Mouse (Mus musculus) lung, postnatal 0 days (tissue): ENCODE results near the gene Olfr221. TPM values are rescaled to one million over a fixed set of nuclear protein-coding genes. Genes with fewer than 3 reads are reported as not detected.

Experiments used
- ATAC-seq: fragments of 200-750 bp; cut with Nextera tagmentation; 2 replicates; pipeline ENCODE4 v1.8.0; 2017; ENCODE audit warnings: moderate library complexity
- DNase-seq: peaks from one replicate; pipeline ENCODE4 v3.0.0-alpha.2; 2016; ENCODE audit warnings: low spot score
- H3K27ac ChIP-seq: fragments of 300-500 bp; sonication (generic); 2 replicates; pipeline ENCODE4 v1.5.1; 2014; ENCODE audit warnings: antibody characterized with exemption, mild to moderate bottlenecking, low read length, mixed read lengths
- H3K27me3 ChIP-seq: fragments of 300-500 bp; sonication (generic); replicated peaks from 2 replicates; pipeline ENCODE4 v1.6.1; 2014; ENCODE audit warnings: low read length, mixed read lengths; ENCODE audit not compliant: insufficient read depth
- H3K36me3 ChIP-seq: fragments of 300-500 bp; sonication (generic); 2 replicates; pipeline ENCODE4 v1.6.1; 2014; ENCODE audit warnings: low read length, mixed read lengths; ENCODE audit not compliant: insufficient read depth
- H3K4me1 ChIP-seq: fragments of 300-500 bp; sonication (generic); 2 replicates; pipeline ENCODE4 v1.6.1; 2014; ENCODE audit warnings: antibody characterized with exemption, low read depth, low read length, mixed read lengths; ENCODE audit not compliant: insufficient read depth
- H3K4me2 ChIP-seq: fragments of 300-500 bp; sonication (generic); replicated peaks from 2 replicates; pipeline ENCODE4 v1.6.1; 2014; ENCODE audit warnings: low read depth, mild to moderate bottlenecking, low read length, moderate library complexity, mixed read lengths
- H3K4me3 ChIP-seq: fragments of 300-500 bp; sonication (generic); 2 replicates; pipeline ENCODE4 v1.5.1; 2014; ENCODE audit warnings: low read depth, low read length
- H3K9ac ChIP-seq: fragments of 300-500 bp; sonication (generic); replicated peaks from 2 replicates; pipeline ENCODE4 v1.6.1; 2014; ENCODE audit warnings: low read depth, mild to moderate bottlenecking
- H3K9me3 ChIP-seq: fragments of 300-500 bp; sonication (generic); 2 replicates; pipeline ENCODE4 v1.6.1; 2016; ENCODE audit warnings: low read length, mixed read lengths
- CTCF ChIP-seq: IDR thresholded peaks from 2 replicates; pipeline ENCODE4 v1.5.1; 2016; ENCODE audit warnings: antibody characterized with exemption, mild to moderate bottlenecking
- EP300 ChIP-seq: IDR thresholded peaks from 2 replicates; pipeline ENCODE4 v1.6.1; 2016; ENCODE audit warnings: antibody characterized with exemption, mild to moderate bottlenecking, control low read depth
- WGBS: fragments of 180-500 bp; shearing (Covaris S2); extraction: QIAGEN DNeasy Blood & Tissue Kit; methylation state at CpG from one replicate; pipeline ENCODE4 v1.1.7; 2014; 5-methylcytosine and 5-hydroxymethylcytosine counted together
- polyA plus RNA-seq: library from polyadenylated mRNA; unstranded; fragments of >200 nt; fragmentation: Nextera tagmentation; extraction: Ambion mirVana; gene quantifications from 2 replicates; pipeline ENCODE4 v1.2.1, GENCODE M21; 2015

The Olfr221 gene
- polyA plus RNA-seq, 1 experiment from 2014 or later: not detected

- H3K9ac ChIP-seq: no peak overlapping the region
- no peaks in the 10 kb centered on the region; the same call in 1 of the 2 replicates for H3K4me1 ChIP-seq
- TF ChIP-seq EP300: no peak
- WGBS: 82% methylated on average over 2 of the region's 2 CpGs
- H3K27me3 ChIP-seq: no peaks in the 10 kb centered on the region
- no peaks in the 10 kb centered on the region for H3K36me3 ChIP-seq
- H3K9me3 ChIP-seq: no peaks in the 10 kb centered on the region
- DNase-seq: no peak
- ATAC-seq: no peak
- no peak overlapping the region for H3K4me3 ChIP-seq
- 0 out of 2 replicates have a peak overlapping the region, but pooled peaks have one; percentile 2 for H3K27ac ChIP-seq
- no peak overlapping the region for H3K4me2 ChIP-seq
These were observed 18.1 kb downstream of the Olfr221 start for GRCm38 (mm10) chr14:52024133-52024532.

- 5% methylated on average over 23 of the region's 23 CpGs for WGBS
- Histone ChIP-seq H3K27me3 (no peaks in the 10 kb centered on the region), H3K4me3 (peak overlapping the region; percentile 35), H3K4me2 (peak overlapping the region; percentile 53), H3K27ac (peak overlapping the region; percentile 80), H3K9ac (no peak overlapping the region; the same call in 1 of the 2 replicates), H3K9me3 (no peaks in the 10 kb centered on the region), H3K36me3 (no peaks in the 10 kb centered on the region), H3K4me1 (no peaks in the 10 kb centered on the region; the same call in 1 of the 2 replicates)
- ATAC-seq (peak; percentile 44), DNase-seq (peak; percentile 97)
- TF ChIP-seq EP300 (peak; percentile 75), CTCF (peak; percentile 86)
These were observed 19.4 kb downstream of the Olfr221 start for GRCm38 (mm10) chr14:52022709-52023459.

- peak; percentile 54 for DNase-seq
- 60% methylated on average over 3 of the region's 3 CpGs for WGBS
- no peaks in the 10 kb centered on the region; the same call in 1 of the 2 replicates for H3K4me1 ChIP-seq
- no peak overlapping the region for H3K9ac ChIP-seq
- no peak for ATAC-seq
- H3K27me3 ChIP-seq: no peaks in the 10 kb centered on the region
- TF ChIP-seq CTCF: no peak
- no peak for TF ChIP-seq EP300
- H3K9me3 ChIP-seq: no peaks in the 10 kb centered on the region
- H3K4me2 ChIP-seq: peak overlapping the region; percentile 53
- no peak overlapping the region for H3K4me3 ChIP-seq
- no peaks in the 10 kb centered on the region for H3K36me3 ChIP-seq
- H3K27ac ChIP-seq: peak overlapping the region; percentile 80
These were observed 20.0 kb downstream of the Olfr221 start for GRCm38 (mm10) chr14:52022244-52022708.

GRCm38 (mm10) chr14:52021568-52022212 lies 20.6 kb downstream of the Olfr221 start:
- no peaks in the 10 kb centered on the region for H3K36me3 ChIP-seq
- H3K9me3 ChIP-seq: no peaks in the 10 kb centered on the region
- no peak overlapping the region; the same call in 1 of the 2 replicates for H3K27ac ChIP-seq
- no peak overlapping the region for H3K4me2 ChIP-seq
- 89% methylated on average over 8 of the region's 8 CpGs for WGBS
- ATAC-seq (no peak), DNase-seq (no peak)
- H3K4me1 ChIP-seq: no peaks in the 10 kb centered on the region; the same call in 1 of the 2 replicates
- H3K9ac ChIP-seq: no peak overlapping the region
- TF ChIP-seq CTCF (no peak), EP300 (no peak)
- no peak overlapping the region for H3K4me3 ChIP-seq
- H3K27me3 ChIP-seq: no peaks in the 10 kb centered on the region

- TF ChIP-seq EP300 (no peak), CTCF (no peak)
- no peak for ATAC-seq
- no peak for DNase-seq
- Histone ChIP-seq H3K9ac (no peak overlapping the region), H3K27me3 (no peaks in the 10 kb centered on the region), H3K36me3 (no peaks in the 10 kb centered on the region), H3K27ac (peak overlapping the region; percentile 99), H3K4me3 (no peak overlapping the region), H3K9me3 (no peaks in the 10 kb centered on the region), H3K4me2 (peak overlapping the region; percentile 82; the same call in 1 of the 2 replicates), H3K4me1 (no peaks in the 10 kb centered on the region; the same call in 1 of the 2 replicates)
- WGBS: 53% methylated on average over 4 of the region's 4 CpGs
These were observed 21.1 kb downstream of the Olfr221 start for GRCm38 (mm10) chr14:52021138-52021529.

- DNase-seq: peak; percentile 97
- WGBS: 4% methylated on average over 15 of the region's 15 CpGs
These were observed 21.6 kb downstream of the Olfr221 start, which contains the start of gene Zfp219 for GRCm38 (mm10) chr14:52020486-52021137. TSS of gene Zfp219 (minus strand) at chr14:52020733.

More at GRCm38 (mm10) chr14:52020486-52021137, 21.6 kb downstream of the Olfr221 start, which contains the start of gene Zfp219:
- Histone ChIP-seq H3K27ac (peak within 1 kb of the TSS; percentile 99), H3K4me3 (peak within 1 kb of the TSS; percentile 71), H3K9ac (peak within 1 kb of the TSS; percentile 89), H3K4me2 (peak within 1 kb of the TSS; percentile 82), H3K36me3 (no peaks in the 10 kb centered on the region), H3K4me1 (no peaks in the 10 kb centered on the region; the same call in 1 of the 2 replicates), H3K9me3 (no peaks in the 10 kb centered on the region), H3K27me3 (no peaks in the 10 kb centered on the region)
- ATAC-seq: peak; percentile 71
- TF ChIP-seq CTCF (peak; percentile 90), EP300 (0 out of 2 replicates have a peak, but pooled peaks have one; percentile 36)
